Mouse (Mus musculus): ENCODE data around the gene Plac8. TPM values are rescaled to one million over a fixed set of nuclear protein-coding genes. Genes with fewer than 3 reads are reported as not detected.

The Plac8 gene
- total RNA-seq (2015; ENCODE audit: low replicate concordance) = 479 and 590 TPM in 2 replicates
- total RNA-seq (2017; ENCODE audit: low replicate concordance) = 231 and 307 TPM in 2 replicates

DNA sequence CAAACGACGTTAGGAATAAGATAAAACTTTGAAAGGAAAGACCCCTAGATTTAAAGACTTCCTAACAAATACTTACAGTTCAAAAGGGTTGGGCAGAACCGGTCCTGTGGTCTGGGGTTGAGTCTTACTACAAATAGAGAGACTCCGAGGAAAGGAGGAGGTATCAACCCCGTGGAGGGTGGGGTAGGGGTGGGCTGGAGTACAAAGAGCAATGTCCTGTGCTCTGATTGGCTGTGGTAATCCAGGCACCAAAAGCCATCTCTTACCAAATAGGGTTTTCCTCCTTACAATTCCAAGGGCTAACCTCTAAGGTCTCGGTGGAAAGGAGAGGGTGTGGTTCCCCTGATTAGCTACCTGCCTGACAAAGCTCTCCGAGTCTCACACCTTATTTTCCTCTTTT, at the start of gene Plac8:
Gene Plac8, minus strand, starts transcription at position 177 of the 400 bp plus-strand sequence.
- no peak for ATAC-seq (replicated peaks; ENCODE audit: low FRiP score, poor library complexity, severe bottlenecking)

DNA sequence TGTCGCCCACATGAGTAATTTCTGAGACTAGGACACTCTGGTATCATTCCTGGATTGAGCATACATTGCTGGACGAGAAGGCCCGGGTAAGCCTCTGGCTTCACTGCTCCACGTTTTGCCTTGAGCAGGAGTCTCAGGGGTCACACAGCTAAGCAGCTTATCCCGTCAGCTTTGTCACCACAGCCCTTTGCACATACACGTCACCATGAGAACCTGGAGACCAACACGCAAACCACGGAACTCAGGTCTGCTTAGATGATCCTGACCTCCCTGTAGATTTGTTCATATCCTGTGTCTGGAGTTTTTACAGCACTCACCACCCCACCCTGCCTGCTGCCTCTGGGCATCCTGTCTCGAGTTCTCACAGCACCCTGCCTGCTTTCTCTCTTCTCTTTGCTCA, 48.9 kb upstream of the Plac8 start:
- no peak for ATAC-seq (replicated peaks; ENCODE audit: low FRiP score, poor library complexity, severe bottlenecking)

- no peak for ATAC-seq (replicated peaks; ENCODE audit: low FRiP score, poor library complexity, severe bottlenecking)
Observed at GRCm38 (mm10) chr5:100619586-100620275, 47.7 kb upstream of the Plac8 start.

- ATAC-seq (replicated peaks; ENCODE audit: low FRiP score, poor library complexity, severe bottlenecking) = no peak
Observed at GRCm38 (mm10) chr5:100613896-100614768, 42.1 kb upstream of the Plac8 start.

DNA sequence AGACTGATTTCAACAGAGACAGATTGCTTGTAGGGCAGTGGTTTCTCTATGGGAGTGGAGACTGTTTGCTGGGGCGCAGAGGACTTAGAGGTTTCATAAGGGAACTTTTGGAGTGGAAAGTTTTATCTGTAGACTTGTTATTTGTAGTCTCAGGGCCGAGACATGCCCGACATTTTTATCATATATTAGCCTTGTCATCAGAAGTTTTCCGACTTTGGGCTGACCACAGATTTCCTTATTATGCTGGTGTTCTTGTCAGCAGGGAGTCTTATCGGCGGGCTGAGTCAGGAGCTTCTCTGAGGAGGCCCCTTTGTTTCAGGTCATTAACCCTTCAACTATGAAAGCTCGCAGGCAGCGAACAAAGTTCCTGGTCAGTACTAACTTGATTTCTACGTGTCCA, 35.8 kb upstream of the Plac8 start:
- no peak for ATAC-seq (replicated peaks; ENCODE audit: low FRiP score, poor library complexity, severe bottlenecking)

GRCm38 (mm10) chr5:100607090-100607762, 35.2 kb upstream of the Plac8 start:
- no peak for ATAC-seq (replicated peaks; ENCODE audit: low FRiP score, poor library complexity, severe bottlenecking)

- no peak for ATAC-seq (replicated peaks; ENCODE audit: low FRiP score, poor library complexity, severe bottlenecking)
Observed at GRCm38 (mm10) chr5:100605828-100606229, 33.8 kb upstream of the Plac8 start.

DNA sequence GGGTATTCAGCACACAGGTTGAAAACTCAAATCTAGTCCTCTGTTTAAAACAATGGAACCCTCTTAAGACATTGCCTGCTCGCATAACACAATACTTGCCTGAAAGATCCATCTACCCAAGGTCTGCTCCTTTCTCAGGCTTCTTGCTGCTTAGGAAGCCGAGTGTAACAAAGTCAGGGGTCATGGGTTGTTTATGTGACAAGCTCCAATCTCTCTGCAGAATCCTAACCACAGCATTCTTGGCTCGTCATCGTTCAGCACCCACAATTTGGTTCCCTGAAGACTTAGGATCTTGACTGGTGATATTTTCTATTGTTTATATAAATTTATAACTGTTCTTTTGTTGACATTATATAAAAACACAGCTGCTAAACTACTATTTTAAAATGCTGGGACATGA, 32.0 kb upstream of the Plac8 start:
- no peak for ATAC-seq (replicated peaks; ENCODE audit: low FRiP score, poor library complexity, severe bottlenecking)

DNA sequence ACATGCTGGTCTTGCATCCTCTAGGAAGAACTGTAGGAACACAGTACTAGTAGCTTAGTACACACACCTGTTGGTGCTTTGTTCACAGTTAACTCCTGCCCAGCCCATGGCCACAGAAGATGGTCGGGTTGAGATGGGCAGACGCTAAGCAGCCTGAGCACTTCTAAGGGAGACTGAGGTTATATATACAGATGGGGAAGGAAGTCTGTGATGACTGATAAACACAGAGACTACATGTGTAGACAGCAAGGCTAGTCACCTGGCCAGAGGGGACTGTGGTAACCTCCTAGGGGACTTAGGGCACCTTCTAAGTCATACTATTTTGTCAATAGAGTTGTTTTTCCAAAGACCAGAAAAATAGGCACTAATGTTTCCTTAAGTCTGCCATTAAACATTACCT, 29.8 kb upstream of the Plac8 start:
- no peak for ATAC-seq (replicated peaks; ENCODE audit: low FRiP score, poor library complexity, severe bottlenecking)

DNA sequence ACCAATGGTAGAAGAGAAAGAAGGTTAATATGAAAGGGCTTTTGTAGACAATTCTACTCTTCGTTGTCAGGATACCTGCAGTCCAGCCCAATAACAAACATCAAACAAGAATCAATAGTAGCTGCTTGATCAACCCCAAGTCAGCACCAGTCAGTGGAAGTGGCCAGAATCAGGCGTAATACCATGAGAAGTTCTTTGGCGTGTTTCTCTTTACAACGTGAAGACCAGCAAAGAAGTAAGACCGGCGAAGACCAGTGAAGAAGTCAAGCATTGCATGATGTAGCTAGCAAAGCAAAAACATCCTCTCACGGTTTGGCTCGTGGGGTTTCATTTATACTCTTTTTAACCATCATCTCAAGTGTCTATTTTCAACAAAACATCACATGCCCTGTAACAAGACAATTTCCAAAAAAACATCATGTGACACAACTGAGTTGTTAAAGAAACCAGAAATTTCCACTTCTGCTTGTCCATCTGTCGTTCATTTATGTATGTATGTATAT, 27.0 kb upstream of the Plac8 start:
- ATAC-seq (replicated peaks; ENCODE audit: low FRiP score, poor library complexity, severe bottlenecking) = no peak

DNA sequence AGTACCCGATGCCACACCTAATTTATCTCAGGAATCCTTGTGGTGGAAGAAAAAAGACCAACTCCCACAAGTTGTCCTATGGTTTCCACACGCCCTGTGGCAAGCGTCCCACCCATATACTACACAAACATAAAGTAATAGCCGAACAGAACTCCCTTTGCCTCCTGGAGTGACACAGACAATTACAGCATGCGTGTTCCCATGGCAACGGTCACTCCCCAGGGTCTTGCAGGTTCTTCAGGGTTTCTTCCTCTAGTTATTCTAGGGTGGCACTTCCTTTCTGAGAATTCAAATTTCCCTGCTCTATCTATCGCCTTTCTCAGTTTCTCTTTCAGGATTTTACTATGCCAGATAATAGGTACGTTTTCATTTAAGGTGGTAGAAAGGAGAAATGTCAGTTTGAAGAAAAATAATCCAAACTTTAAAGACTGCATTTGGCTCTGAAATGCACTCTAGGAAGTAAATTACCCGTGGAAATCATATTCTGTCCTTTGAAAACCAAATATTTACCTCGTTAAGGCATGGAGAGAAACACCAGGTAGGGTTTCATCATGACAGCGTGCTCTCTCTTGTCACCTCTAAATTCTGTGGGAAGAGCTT, 25.9 kb upstream of the Plac8 start:
- no peak for ATAC-seq (replicated peaks; ENCODE audit: low FRiP score, poor library complexity, severe bottlenecking)

DNA sequence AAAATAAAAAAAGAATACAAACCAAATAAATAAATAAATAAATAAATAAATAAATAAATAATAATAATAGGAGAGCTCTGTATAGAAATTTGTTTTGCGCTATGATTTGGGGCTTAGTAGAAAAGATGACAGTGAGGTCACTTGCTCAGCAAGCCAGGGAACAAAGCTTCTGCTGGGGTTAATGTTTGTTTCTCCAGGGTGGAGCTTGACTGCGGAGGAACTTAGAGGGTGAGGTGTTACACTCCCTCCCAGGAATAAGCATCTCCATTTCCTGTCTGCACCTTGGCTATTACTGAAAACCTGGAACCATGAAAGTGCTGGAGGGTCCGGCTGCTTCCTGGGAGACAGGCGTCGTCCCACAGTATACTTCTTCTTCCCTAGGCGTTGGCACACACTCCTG, 24.0 kb upstream of the Plac8 start:
- no peak for ATAC-seq (replicated peaks; ENCODE audit: low FRiP score, poor library complexity, severe bottlenecking)

- ATAC-seq (replicated peaks; ENCODE audit: low FRiP score, poor library complexity, severe bottlenecking) = no peak
Observed at GRCm38 (mm10) chr5:100594803-100595467, 22.9 kb upstream of the Plac8 start.

DNA sequence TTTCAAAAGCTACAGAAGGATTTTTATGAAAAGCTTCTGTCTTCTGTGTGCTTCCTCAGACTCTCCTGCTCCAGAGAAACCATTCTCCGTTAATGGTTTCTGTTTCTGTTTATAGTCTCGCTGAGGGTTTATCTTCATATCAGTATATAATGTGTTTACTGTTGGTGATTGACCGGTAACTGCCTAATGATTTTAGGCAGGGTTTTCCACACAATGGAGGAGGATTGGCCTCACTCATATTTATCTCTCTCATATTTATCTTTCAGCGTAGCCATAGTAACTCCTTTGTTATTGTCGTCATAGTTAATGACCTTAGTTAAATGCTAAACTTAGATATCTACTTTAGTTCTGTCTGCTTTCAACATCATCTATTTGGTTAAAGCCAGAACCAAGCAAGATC, 18.5 kb upstream of the Plac8 start:
- ATAC-seq (replicated peaks; ENCODE audit: low FRiP score, poor library complexity, severe bottlenecking) = no peak

GRCm38 (mm10) chr5:100587626-100588025, 15.6 kb upstream of the Plac8 start:
- ATAC-seq (replicated peaks; ENCODE audit: low FRiP score, poor library complexity, severe bottlenecking) = no peak

- ATAC-seq (replicated peaks; ENCODE audit: low FRiP score, poor library complexity, severe bottlenecking) = no peak
Observed at GRCm38 (mm10) chr5:100587136-100587535, 15.1 kb upstream of the Plac8 start.

- ATAC-seq (replicated peaks; ENCODE audit: low FRiP score, poor library complexity, severe bottlenecking) = no peak
Observed at GRCm38 (mm10) chr5:100585657-100586056, 13.6 kb upstream of the Plac8 start.

DNA sequence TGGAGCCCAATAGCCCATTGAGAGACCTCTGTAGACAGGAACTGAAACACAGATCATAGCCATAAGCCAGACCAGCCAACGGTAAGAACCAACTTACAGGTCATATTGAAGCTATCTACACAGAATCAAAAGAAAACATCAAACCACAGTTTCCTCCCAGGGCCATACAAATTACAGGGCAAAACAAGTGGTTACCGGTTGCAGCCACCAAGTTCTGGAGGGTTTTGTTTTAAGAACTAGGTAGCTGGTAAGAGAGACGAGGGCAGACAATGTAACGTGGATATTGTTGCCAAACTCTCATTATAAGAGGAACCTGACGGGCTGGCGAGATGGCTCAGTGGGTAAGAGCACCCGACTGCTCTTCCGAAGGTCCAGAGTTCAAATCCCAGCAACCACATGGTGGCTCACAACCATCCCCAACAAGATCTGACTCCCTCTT, 13.2 kb upstream of the Plac8 start:
- no peak for ATAC-seq (replicated peaks; ENCODE audit: low FRiP score, poor library complexity, severe bottlenecking)

- ATAC-seq (replicated peaks; ENCODE audit: low FRiP score, poor library complexity, severe bottlenecking) = peak; percentile 13; the same call in 1 of the 2 replicates
Observed at GRCm38 (mm10) chr5:100583066-100583465, 11.0 kb upstream of the Plac8 start.
